Mouse (Mus musculus): ENCODE measurements around the gene Ssh3.

DNA sequence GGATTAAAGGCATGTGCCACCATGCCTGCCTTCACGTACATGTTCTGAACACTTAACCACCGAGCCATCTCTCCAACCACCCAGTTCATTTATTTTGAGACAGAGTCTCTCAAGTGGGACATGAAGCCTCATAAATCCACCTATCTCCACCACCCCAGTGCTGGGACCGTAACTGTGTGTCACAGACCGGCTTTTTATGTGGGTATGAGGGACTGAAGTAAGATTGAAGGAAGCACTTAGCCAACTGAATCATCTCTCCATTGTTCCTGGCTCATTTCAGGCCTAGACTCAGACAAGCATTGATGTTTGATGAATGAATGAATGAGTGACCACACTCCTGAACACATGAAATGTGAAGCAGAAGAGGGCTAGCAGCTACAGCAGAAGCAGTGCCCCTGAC is 40.3 kb upstream of the Ssh3 start:
- no peak for TF ChIP-seq CTCF (IDR thresholded peaks at IDR 0.05; ENCODE audit: low read depth, low read length)
- no peak for TF ChIP-seq POLR2AphosphoS5 (IDR thresholded peaks at IDR 0.05; ENCODE audit: insufficient replicate concordance, low read depth, low read length)
- no peak for TF ChIP-seq TAL1 (conservative IDR thresholded peaks at IDR 0.05; ENCODE audit: low read depth, low read length)
